Mouse (Mus musculus): Measurements from ENCODE around the gene Crybb3. TPM values are rescaled to one million over a fixed set of nuclear protein-coding genes. Genes with fewer than 3 reads are reported as not detected.

The Crybb3 gene
- not detected for polyA plus RNA-seq (2014; fragmentation: Illumina TruSeq; extraction: RNeasy Lipid Tissue Mini Kit (QIAGEN cat#74804); ENCODE audit: low read depth, low replicate concordance)

GRCm38 (mm10) chr5:113081439-113081838, at the start of gene Crybb3:
TSS of gene Crybb3 (minus strand) at chr5:113081584.

GRCm38 (mm10) chr5:113070017-113070416, 11.4 kb downstream of the Crybb3 start, which contains the start of gene Crybb2:
TSS of gene Crybb2 (minus strand) at chr5:113070117.

Other genes starting within 250 kb of the Crybb3 start
- 3.2 TPM for gene Myo18b, start 185.2 kb downstream of the Crybb3 start, polyA plus RNA-seq (2014; fragmentation: Illumina TruSeq; extraction: RNeasy Lipid Tissue Mini Kit (QIAGEN cat#74804); ENCODE audit: low read depth, low replicate concordance)
- 20.1 TPM for gene Grk3, start 65.8 kb downstream of the Crybb3 start, polyA plus RNA-seq (2014; fragmentation: Illumina TruSeq; extraction: RNeasy Lipid Tissue Mini Kit (QIAGEN cat#74804); ENCODE audit: low read depth, low replicate concordance)
- gene Crybb2, start 11.5 kb downstream of the Crybb3 start, polyA plus RNA-seq (2014; fragmentation: Illumina TruSeq; extraction: RNeasy Lipid Tissue Mini Kit (QIAGEN cat#74804); ENCODE audit: low read depth, low replicate concordance), result not detected
- 0.90 TPM for gene 2900026A02Rik, start 139.7 kb upstream of the Crybb3 start, polyA plus RNA-seq (2014; fragmentation: Illumina TruSeq; extraction: RNeasy Lipid Tissue Mini Kit (QIAGEN cat#74804); ENCODE audit: low read depth, low replicate concordance)
- gene Tmem211, start 145.3 kb upstream of the Crybb3 start, polyA plus RNA-seq (2014; fragmentation: Illumina TruSeq; extraction: RNeasy Lipid Tissue Mini Kit (QIAGEN cat#74804); ENCODE audit: low read depth, low replicate concordance), result not detected
- gene Sgsm1, start 229.2 kb upstream of the Crybb3 start, polyA plus RNA-seq (2014; fragmentation: Illumina TruSeq; extraction: RNeasy Lipid Tissue Mini Kit (QIAGEN cat#74804); ENCODE audit: low read depth, low replicate concordance), result 0.17 TPM

Data from testis, adult 10 weeks (tissue).